Mouse (Mus musculus) ES-Bruce4 (cell line): Measurements from ENCODE around the gene Exosc10.

Experiments
- CTCF ChIP-seq: IDR thresholded peaks from one replicate; pipeline ENCODE4 v1.8.1; 2011; ENCODE audit warnings: low read depth, low read length
- EP300 ChIP-seq: IDR thresholded peaks from 2 replicates; pipeline ENCODE4 v1.6.1; 2011; ENCODE audit warnings: low read depth, low read length; ENCODE audit not compliant: insufficient read depth
- POLR2A ChIP-seq: IDR thresholded peaks from one replicate; pipeline ENCODE4 v1.8.1; 2011; ENCODE audit warnings: low read length; ENCODE audit not compliant: insufficient read depth

DNA sequence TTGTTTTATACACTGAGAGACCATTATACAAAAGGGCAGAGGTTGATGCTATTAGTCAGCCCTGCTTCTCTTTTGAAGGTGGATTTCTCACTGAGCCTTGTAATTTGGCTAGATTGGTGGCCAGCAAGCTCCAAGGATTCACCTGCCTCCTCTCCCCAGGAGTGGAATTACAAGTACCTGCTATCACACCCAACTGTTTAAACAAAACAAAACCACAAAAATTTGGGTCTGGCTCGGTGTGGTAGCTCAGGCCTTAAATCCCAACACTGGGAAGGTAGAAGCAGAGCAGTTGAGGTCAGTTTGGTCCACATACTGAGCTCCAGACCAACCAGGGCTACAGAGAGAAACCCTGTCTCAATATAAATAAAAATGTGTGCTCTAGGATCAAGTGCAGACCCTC lies 61.6 kb downstream of the Exosc10 start:
- TF ChIP-seq CTCF (no peak), EP300 (no peak), POLR2A (no peak)
